Mouse (Mus musculus) forebrain, embryonic 11.5 days (tissue): ENCODE data around the gene Hist2h3b. TPM values are rescaled to one million over a fixed set of nuclear protein-coding genes. Genes with fewer than 3 reads are reported as not detected.
A peak's percentile ranks its signal among the peaks of the same experiment; 100 is the strongest.
"Not testable (repeated sequence)": the region's sequence is repeated elsewhere in the genome, so short reads cannot be mapped to it uniquely, and the experiment has no call there.

Experiments
- ATAC-seq: fragments of 200-750 bp; cut with Nextera tagmentation; replicated peaks from 2 replicates; pipeline ENCODE4 v1.8.0; 2017; ENCODE audit warnings: moderate TSS enrichment; ENCODE audit not compliant: low FRiP score
- DNase-seq: peaks from one replicate; pipeline ENCODE4 v3.0.0-alpha.2; 2017; ENCODE audit warnings: low spot score
- H3K27ac ChIP-seq: fragments of 300-500 bp; sonication (generic); 2 replicates; pipeline ENCODE4 v1.5.1; 2014; ENCODE audit warnings: low read depth, low read length
- H3K27me3 ChIP-seq: fragments of 300-500 bp; sonication (generic); 2 replicates; pipeline ENCODE4 v1.6.1; 2014; ENCODE audit warnings: mild to moderate bottlenecking, low read length, mixed read lengths; ENCODE audit not compliant: control insufficient read depth, insufficient read depth
- H3K36me3 ChIP-seq: fragments of 300-500 bp; sonication (generic); 2 replicates; pipeline ENCODE4 v1.6.1; 2014; ENCODE audit warnings: mild to moderate bottlenecking, low read length, moderate library complexity, mixed read lengths; ENCODE audit not compliant: control insufficient read depth, insufficient read depth
- H3K4me1 ChIP-seq: fragments of 300-500 bp; sonication (generic); replicated peaks from 2 replicates; pipeline ENCODE4 v1.6.1; 2014; ENCODE audit warnings: low read length, mixed read lengths; ENCODE audit not compliant: control insufficient read depth, insufficient read depth
- H3K4me2 ChIP-seq: fragments of 300-500 bp; sonication (generic); 2 replicates; pipeline ENCODE4 v1.6.1; 2014; ENCODE audit warnings: low read depth, mild to moderate bottlenecking, low read length, moderate library complexity, mixed read lengths; ENCODE audit not compliant: severe bottlenecking
- H3K4me3 ChIP-seq: fragments of 300-500 bp; sonication (generic); 2 replicates; pipeline ENCODE4 v1.5.1; 2014; ENCODE audit warnings: low read depth, low read length
- H3K9ac ChIP-seq: fragments of 300-500 bp; sonication (generic); 2 replicates; pipeline ENCODE4 v1.6.1; 2014; ENCODE audit warnings: low read length
- H3K9me3 ChIP-seq: fragments of 300-500 bp; sonication (generic); 2 replicates; pipeline ENCODE4 v1.6.1; 2016; ENCODE audit warnings: low read length, mixed read lengths; ENCODE audit not compliant: control insufficient read depth
- WGBS: fragments of 180-500 bp; shearing (Covaris S2); extraction: QIAGEN DNeasy Blood & Tissue Kit; methylation state at CpG from one replicate; pipeline ENCODE4 v1.1.7; 2014; 5-methylcytosine and 5-hydroxymethylcytosine counted together
- polyA plus RNA-seq: library from polyadenylated mRNA; unstranded; fragments of >200 nt; fragmentation: Nextera tagmentation; extraction: Ambion mirVana; gene quantifications from 2 replicates; pipeline ENCODE4 v1.2.1, GENCODE M21; 2014

Gene Hist2h3b
- polyA plus RNA-seq, 1 experiment from 2014 or later = 105 TPM

GRCm38 (mm10) chr3:96263558-96264403, 4.7 kb upstream of the Hist2h3b start:
- peak overlapping the region; percentile 73 for H3K9ac ChIP-seq
- WGBS = 7% methylated on average over 27 of the region's 27 CpGs
- no peaks in the 10 kb centered on the region for H3K36me3 ChIP-seq
- peak overlapping the region; percentile 76 for H3K4me2 ChIP-seq
- peak; percentile 10 for ATAC-seq
- no peaks in the 10 kb centered on the region for H3K9me3 ChIP-seq
- H3K27ac ChIP-seq = peak overlapping the region; percentile 95
- H3K4me3 ChIP-seq = peak overlapping the region; percentile 58
- peaks cover 12% of the 10 kb centered on the region; the same call in 1 of the 2 replicates for H3K4me1 ChIP-seq
- no peaks in the 10 kb centered on the region for H3K27me3 ChIP-seq
- DNase-seq = peak; percentile 67

- Histone ChIP-seq H3K4me2 (peak overlapping the region; percentile 76), H3K9ac (peak overlapping the region; percentile 73), H3K4me3 (peak overlapping the region; percentile 58), H3K9me3 (no peaks in the 10 kb centered on the region), H3K36me3 (no peaks in the 10 kb centered on the region), H3K27me3 (no peaks in the 10 kb centered on the region), H3K27ac (peak overlapping the region; percentile 95), H3K4me1 (peaks cover 12% of the 10 kb centered on the region; the same call in 1 of the 2 replicates)
- WGBS = 78% methylated on average over 7 of the region's 7 CpGs
- ATAC-seq (no peak), DNase-seq (no peak)
Observed at GRCm38 (mm10) chr3:96264404-96264949, 4.0 kb upstream of the Hist2h3b start.

- ATAC-seq = no peak
- no peaks in the 10 kb centered on the region for H3K9me3 ChIP-seq
- no peak overlapping the region for H3K4me3 ChIP-seq
- H3K4me1 ChIP-seq = peaks cover 12% of the 10 kb centered on the region; the same call in 1 of the 2 replicates
- DNase-seq = no peak
- H3K27ac ChIP-seq = 0 out of 2 replicates have a peak overlapping the region, but pooled peaks have one; percentile 7
- H3K27me3 ChIP-seq = no peaks in the 10 kb centered on the region
- no peak overlapping the region for H3K4me2 ChIP-seq
- H3K36me3 ChIP-seq = no peaks in the 10 kb centered on the region
- 91% methylated on average over 8 of the region's 8 CpGs for WGBS
- peak overlapping the region; percentile 4; the same call in 1 of the 2 replicates for H3K9ac ChIP-seq
Observed at GRCm38 (mm10) chr3:96266132-96266710, 2.2 kb upstream of the Hist2h3b start.

GRCm38 (mm10) chr3:96267541-96267940, 913 bp upstream of the Hist2h3b start:
- Histone ChIP-seq H3K4me2 (no peak overlapping the region), H3K4me1 (peaks cover 12% of the 10 kb centered on the region; the same call in 1 of the 2 replicates), H3K9ac (peak overlapping the region; percentile 46), H3K36me3 (no peaks in the 10 kb centered on the region), H3K9me3 (no peaks in the 10 kb centered on the region), H3K4me3 (no peak overlapping the region), H3K27me3 (no peaks in the 10 kb centered on the region), H3K27ac (peak overlapping the region; percentile 91)
- DNase-seq (no peak), ATAC-seq (no peak)
- 78% methylated on average over 4 of the region's 4 CpGs for WGBS

- H3K9ac ChIP-seq = peak overlapping the region; percentile 68
- WGBS = under 1% methylated on average over 9 of the region's 44 CpGs
- DNase-seq (peak; percentile 67), ATAC-seq (peak; percentile 55)
- H3K4me1 ChIP-seq = peaks cover 12% of the 10 kb centered on the region; the same call in 1 of the 2 replicates
- not testable (repeated sequence) for H3K36me3 ChIP-seq, H3K27me3 ChIP-seq, H3K9me3 ChIP-seq
- H3K4me3 ChIP-seq = peak overlapping the region; percentile 41
- H3K4me2 ChIP-seq = peak overlapping the region; percentile 78
- peak overlapping the region; percentile 99 for H3K27ac ChIP-seq
Observed at GRCm38 (mm10) chr3:96268776-96269378, 423 bp downstream of the Hist2h3b start.

- no peaks in the 10 kb centered on the region for H3K27me3 ChIP-seq
- ATAC-seq (peak; percentile 97), DNase-seq (peak; percentile 94)
- peak within 1 kb of the TSS; percentile 68 for H3K9ac ChIP-seq
- WGBS = under 1% methylated on average over 45 of the region's 45 CpGs
- peak within 1 kb of the TSS; percentile 41 for H3K4me3 ChIP-seq
- H3K9me3 ChIP-seq = no peaks in the 10 kb centered on the region
- H3K27ac ChIP-seq = peak within 1 kb of the TSS; percentile 99
- H3K36me3 ChIP-seq = no peaks in the 10 kb centered on the region
- H3K4me2 ChIP-seq = peak within 1 kb of the TSS; percentile 90
- peaks cover 5% of the 10 kb centered on the region; the same call in 1 of the 2 replicates for H3K4me1 ChIP-seq
Observed at GRCm38 (mm10) chr3:96269511-96270474, 1.3 kb downstream of the Hist2h3b start, which contains the start of gene Hist2h2bb. TSS of gene Hist2h2bb (plus strand) at chr3:96269752.

GRCm38 (mm10) chr3:96273591-96274465, 5.4 kb downstream of the Hist2h3b start:
- Histone ChIP-seq H3K4me3 (no peak overlapping the region), H3K9me3 (no peaks in the 10 kb centered on the region), H3K27ac (no peak overlapping the region), H3K9ac (no peak overlapping the region), H3K36me3 (no peaks in the 10 kb centered on the region), H3K4me1 (0 out of 2 replicates have a peak, but pooled peaks cover 4% of the 10 kb centered on the region), H3K27me3 (0 out of 2 replicates have a peak, but pooled peaks cover 2% of the 10 kb centered on the region), H3K4me2 (no peak overlapping the region)
- 89% methylated on average over 17 of the region's 17 CpGs for WGBS
- DNase-seq (no peak), ATAC-seq (no peak)
